Mouse (Mus musculus): ENCODE measurements at regions not wholly inside any gene's neighbourhood (a gene's known extent, or its start where the extent isn't known, plus 50 kb on each side); places are given as distances from the start of the nearest gene placed in this dataset.

DNA sequence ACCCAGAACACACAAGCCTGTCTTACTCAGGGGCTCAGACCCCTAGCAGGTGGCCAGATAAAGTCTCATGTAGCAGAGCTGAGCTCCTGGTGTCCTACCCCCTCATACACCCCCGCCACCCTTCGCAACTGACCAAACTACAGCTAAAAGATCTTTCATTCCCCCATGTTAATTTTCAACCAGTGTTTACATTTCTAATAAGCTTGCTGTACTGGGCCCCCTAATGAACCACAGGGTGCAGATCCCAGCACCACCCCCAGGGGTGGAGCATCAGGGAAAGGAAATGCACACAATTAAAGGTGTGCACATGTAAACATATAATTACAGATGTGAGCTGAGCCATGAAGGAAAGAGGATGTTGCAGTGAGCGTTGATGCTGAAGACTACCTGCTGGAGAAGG lies 54.6 kb upstream of the Stx16 start:
- Histone ChIP-seq H3K4me1 (replicated peaks) (0 out of 2 replicates have a peak, but pooled peaks cover 5% of the 10 kb centered on the region), H3K27me3 (no peaks in the 10 kb centered on the region), H3K4me3 (replicated peaks) (no peak overlapping the region), H3K9ac (replicated peaks) (no peak overlapping the region), H3K36me3 (no peaks in the 10 kb centered on the region), H3K27ac (no peak overlapping the region), H3K4me2 (replicated peaks) (no peak overlapping the region), H3K9me3 (no peaks in the 10 kb centered on the region)
- WGBS: 93% methylated on average over 3 of the region's 3 CpGs
- ATAC-seq: no peak

DNA sequence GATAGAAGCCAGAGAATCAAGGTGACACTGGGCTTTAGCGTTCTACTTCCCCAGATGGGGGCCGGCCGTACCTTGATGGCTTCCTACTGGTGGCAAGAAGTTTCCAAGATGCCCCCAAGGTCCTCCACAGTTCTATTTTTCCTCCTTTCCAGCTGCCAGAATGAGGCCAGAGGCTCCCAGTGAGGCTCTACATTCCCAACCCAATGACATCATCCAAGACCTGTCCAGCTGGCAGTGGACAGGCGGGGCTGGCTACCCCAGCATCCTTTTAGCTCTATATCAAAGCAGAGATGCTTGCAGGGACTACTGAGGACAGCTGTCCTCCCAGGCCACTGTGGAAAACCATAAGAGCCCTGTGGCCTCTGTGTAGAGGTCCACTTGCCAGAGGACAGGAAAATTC lies 53.8 kb upstream of the Stx16 start:
- Histone ChIP-seq H3K9me3 (no peaks in the 10 kb centered on the region), H3K4me2 (replicated peaks) (no peak overlapping the region), H3K27me3 (no peaks in the 10 kb centered on the region), H3K27ac (no peak overlapping the region), H3K4me3 (replicated peaks) (no peak overlapping the region), H3K36me3 (no peaks in the 10 kb centered on the region), H3K9ac (replicated peaks) (no peak overlapping the region), H3K4me1 (replicated peaks) (0 out of 2 replicates have a peak, but pooled peaks cover 3% of the 10 kb centered on the region)
- ATAC-seq: no peak
- 95% methylated on average over 4 of the region's 4 CpGs for WGBS

- Histone ChIP-seq H3K4me3 (replicated peaks) (no peak overlapping the region), H3K4me2 (replicated peaks) (no peak overlapping the region), H3K36me3 (no peaks in the 10 kb centered on the region), H3K27me3 (no peaks in the 10 kb centered on the region), H3K9me3 (no peaks in the 10 kb centered on the region), H3K4me1 (replicated peaks) (0 out of 2 replicates have a peak, but pooled peaks cover 3% of the 10 kb centered on the region), H3K9ac (replicated peaks) (no peak overlapping the region), H3K27ac (no peak overlapping the region)
- 75% methylated on average over 11 of the region's 11 CpGs for WGBS
- ATAC-seq: peak; percentile 81
These were observed 50.8 kb upstream of the Stx16 start for GRCm38 (mm10) chr2:174025181-174025870.
